Comparison of ENCODE assay signal across 21 mouse cellular contexts in genomic region chr10:45344381-45344780, GRCm38 (mm10). TPM values are rescaled to one million over a fixed set of nuclear protein-coding genes. Genes with fewer than 3 reads are reported as not detected.
A peak's percentile ranks its signal among the peaks of the same experiment; 100 is the strongest.
DNase-seq lines count a peak whose midpoint lies in the region; ATAC-seq and TF ChIP-seq lines count a peak whose summit lies in the region.
"Had no signal": no experiment of that assay in that cellular context is flagged by ENCODE, and none has a peak within 500 bp of the region (broad histone marks: within the 10 kb centered on the region; RNA-seq: fewer than 3 reads in every experiment).

No protein-coding gene starts in this region.

- H3K9me3 ChIP-seq in midbrain, embryonic 11.5 days (ENCODE audit: control insufficient read depth, low read length) = no peaks in the 10 kb centered on the region; the same call in 1 of the 2 replicates
- H3K9me3 ChIP-seq: forebrain, embryonic 15.5 days; heart, embryonic 15.5 days; midbrain, embryonic 15.5 days had no signal

- H3K4me3 ChIP-seq in layer of hippocampus, adult 2 months = no peak overlapping the region
- H3K4me3 ChIP-seq in midbrain, embryonic 11.5 days (ENCODE audit: low read depth, low read length) = no peak overlapping the region
- H3K4me3 ChIP-seq: erythroblast, embryonic 14.5 days; forebrain, embryonic 15.5 days; heart, embryonic 15.5 days; hindbrain, embryonic 10.5 days; limb, embryonic 12.5 days; midbrain, embryonic 15.5 days had no signal

- WGBS in midbrain, embryonic 11.5 days = 83% methylated on average over 4 of the region's 4 CpGs

- peak; percentile 44 for TF ChIP-seq CTCF in layer of hippocampus, adult 2 months (conservative IDR thresholded peaks at IDR 0.05)

- ATAC-seq in midbrain, embryonic 11.5 days (ENCODE audit: low FRiP score) = no peak
- ATAC-seq: forebrain, embryonic 15.5 days; midbrain, embryonic 15.5 days had no signal

- H3K4me1 ChIP-seq in midbrain, embryonic 11.5 days (ENCODE audit: control insufficient read depth, insufficient read depth, low read length) = no peaks in the 10 kb centered on the region
- H3K4me1 ChIP-seq: hindbrain, embryonic 10.5 days; limb, embryonic 12.5 days; midbrain, embryonic 15.5 days had no signal

- H3K27me3 ChIP-seq in midbrain, embryonic 11.5 days (ENCODE audit: control insufficient read depth, insufficient read depth, low read length) = no peaks in the 10 kb centered on the region
- H3K27me3 ChIP-seq: forebrain, embryonic 15.5 days; heart, embryonic 15.5 days; limb, embryonic 12.5 days; midbrain, embryonic 15.5 days had no signal

- H3K27ac ChIP-seq in layer of hippocampus, adult 2 months = no peak overlapping the region
- no peak overlapping the region for H3K27ac ChIP-seq in midbrain, embryonic 11.5 days (ENCODE audit: low read depth, low read length)
- H3K27ac ChIP-seq: forebrain, embryonic 15.5 days; heart, embryonic 15.5 days; hindbrain, embryonic 10.5 days; kidney, postnatal 0 days; limb, embryonic 12.5 days; midbrain, embryonic 15.5 days had no signal

- H3K9ac ChIP-seq in midbrain, embryonic 11.5 days (ENCODE audit: low read length) = no peak overlapping the region
- H3K9ac ChIP-seq: forebrain, embryonic 15.5 days; heart, embryonic 15.5 days; limb, embryonic 12.5 days; midbrain, embryonic 15.5 days had no signal

- no peak for DNase-seq in layer of hippocampus, adult 2 months (ENCODE audit: low spot score in 2 of 2)
- DNase-seq in layer of hippocampus, postnatal 36 days = no peak
- DNase-seq in 416B (ENCODE audit: low read depth) = peak; percentile 7
- peak; percentile 10 for DNase-seq in A20 (ENCODE audit: low read depth, low spot score)
- peak; percentile 35 for DNase-seq in ZHBTc4 (ENCODE audit: low read depth, low spot score)
- no peak for DNase-seq in layer of hippocampus, adult 8-10 months (ENCODE audit: low spot score in 2 of 2)
- no peak for DNase-seq in midbrain, embryonic 11.5 days (ENCODE audit: low spot score, missing footprints)
- DNase-seq: cerebellum, adult 11 months; cerebellum, postnatal 36 days; layer of hippocampus, adult 9-11 months; lung, adult 2 months; right cerebral cortex, adult 18-20 months had no signal

- H3K36me3 ChIP-seq in midbrain, embryonic 11.5 days (ENCODE audit: control insufficient read depth, insufficient read depth, low read length) = no peaks in the 10 kb centered on the region
- H3K36me3 ChIP-seq: forebrain, embryonic 15.5 days; midbrain, embryonic 15.5 days had no signal

- no peak overlapping the region for H3K4me2 ChIP-seq in midbrain, embryonic 11.5 days
- H3K4me2 ChIP-seq: forebrain, embryonic 15.5 days; heart, embryonic 15.5 days; limb, embryonic 12.5 days; midbrain, embryonic 15.5 days had no signal

RNA-seq across cellular contexts. Expression of gene Bves, which starts 8.8 kb away (rescaled TPM):
- 1 to 10 TPM; 2.8 to 3.8 TPM for total RNA-seq in layer of hippocampus, adult 2 months (2021)
- 1 to 10 TPM; 3.4 to 4.0 TPM for total RNA-seq in layer of hippocampus, postnatal 36 days (2021)
- 1 to 10 TPM; 2.9 to 4.4 (median 3.8) TPM for total RNA-seq in layer of hippocampus, adult 8-10 months (2022)
- 1.7 TPM in 2 replicates for polyA plus RNA-seq in midbrain, embryonic 11.5 days (2014; fragmentation: Nextera tagmentation; extraction: Ambion mirVana)
- total RNA-seq: granulocyte monocyte progenitor cell, adult 5-6 weeks; megakaryocyte progenitor cell, adult 5-6 weeks had no signal
- polyA plus RNA-seq: erythroblast, embryonic 14.5 days had no signal

Comparison
In these comparisons a context has a peak if more than half of its experiments do, and no peak if none do; other contexts are left out.
1. DNase-seq: peak in 416B (single experiment), A20 (single experiment) and ZHBTc4 (single experiment); none in layer of hippocampus, adult 2 months (0 of 2), layer of hippocampus, postnatal 36 days (0 of 2), layer of hippocampus, adult 8-10 months (0 of 2) and midbrain, embryonic 11.5 days (single experiment).